18 mouse cellular contexts compared by ENCODE assay signal in the genomic region with DNA sequence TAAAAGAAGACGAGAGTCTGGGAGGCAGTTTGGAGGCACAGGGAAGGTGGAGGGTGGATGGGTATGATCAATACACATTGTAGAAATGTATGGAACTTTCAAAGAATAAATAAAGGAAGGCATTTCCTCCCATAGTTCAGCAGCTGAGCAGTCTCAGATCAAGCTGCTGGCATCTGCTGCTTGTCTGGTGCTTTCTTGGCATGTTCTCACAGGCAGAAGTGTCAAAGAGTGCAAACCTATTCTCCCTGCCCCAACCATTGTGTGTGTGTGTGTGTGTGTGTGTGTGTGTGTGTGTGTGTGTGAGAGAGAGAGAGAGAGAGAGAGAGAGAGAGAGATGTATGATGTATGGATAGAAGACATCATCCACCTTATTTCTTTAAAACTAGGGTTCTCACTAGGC.
"Had no signal": no experiment of that assay in that cellular context is flagged by ENCODE, and none has a peak within 500 bp of the region (broad histone marks: within the 10 kb centered on the region; RNA-seq: fewer than 3 reads in every experiment).

No protein-coding gene starts in this region.

- H3K36me3 ChIP-seq: midbrain, embryonic 10.5 days; midbrain, embryonic 12.5 days; neural tube, embryonic 13.5 days; neural tube, embryonic 15.5 days had no signal

- DNase-seq: lung, embryonic 14.5 days; lung, postnatal 10 days; lung, postnatal 4 days; midbrain, embryonic 14.5 days; retina, postnatal 1 day; right cerebral cortex, adult 18-20 months; right cerebral cortex, postnatal 25 days; right cerebral cortex, postnatal 4 days; spleen, adult 18-20 months; thymus, adult 18-20 months; thymus, postnatal 14 days; thymus, postnatal 36 days had no signal

- ATAC-seq: midbrain, embryonic 16.5 days had no signal

- H3K4me1 ChIP-seq: midbrain, embryonic 12.5 days; neural tube, embryonic 15.5 days had no signal

- H3K27ac ChIP-seq: midbrain, embryonic 10.5 days; midbrain, embryonic 12.5 days; neural tube, embryonic 13.5 days; neural tube, embryonic 15.5 days had no signal

- H3K4me3 ChIP-seq: midbrain, embryonic 10.5 days; midbrain, embryonic 12.5 days; myocyte; neural tube, embryonic 13.5 days; neural tube, embryonic 15.5 days had no signal

- H3K4me2 ChIP-seq: lung, embryonic 14.5 days; midbrain, embryonic 12.5 days; neural tube, embryonic 13.5 days; neural tube, embryonic 15.5 days had no signal

- H3K9me3 ChIP-seq: midbrain, embryonic 10.5 days; midbrain, embryonic 12.5 days; neural tube, embryonic 13.5 days; neural tube, embryonic 15.5 days had no signal

- H3K9ac ChIP-seq: lung, embryonic 14.5 days; midbrain, embryonic 12.5 days; neural tube, embryonic 13.5 days; neural tube, embryonic 15.5 days had no signal

- H3K27me3 ChIP-seq: midbrain, embryonic 12.5 days; neural tube, embryonic 13.5 days; neural tube, embryonic 15.5 days had no signal
